Comparison of ENCODE assay signal across 18 mouse cellular contexts in genomic region chr9:51305146-51305545, GRCm38 (mm10). TPM values are rescaled to one million over a fixed set of nuclear protein-coding genes. Genes with fewer than 3 reads are reported as not detected.
DNase-seq lines count a peak whose midpoint lies in the region; ATAC-seq and TF ChIP-seq lines count a peak whose summit lies in the region.
"Had no signal": no experiment of that assay in that cellular context is flagged by ENCODE, and none has a peak within 500 bp of the region (broad histone marks: within the 10 kb centered on the region; RNA-seq: fewer than 3 reads in every experiment).

No protein-coding gene starts in this region.

- H3K9me3 ChIP-seq in forebrain, embryonic 14.5 days (replicated peaks; ENCODE audit: control insufficient read depth, low read length) = no peaks in the 10 kb centered on the region
- H3K9me3 ChIP-seq in forebrain, embryonic 11.5 days (ENCODE audit: control insufficient read depth, low read length) = no peaks in the 10 kb centered on the region
- H3K9me3 ChIP-seq in midbrain, postnatal 0 days (ENCODE audit: low read length) = no peaks in the 10 kb centered on the region
- H3K9me3 ChIP-seq in midbrain, embryonic 11.5 days (ENCODE audit: control insufficient read depth, low read length) = no peaks in the 10 kb centered on the region
- no peaks in the 10 kb centered on the region for H3K9me3 ChIP-seq in hindbrain, embryonic 12.5 days (replicated peaks)
- H3K9me3 ChIP-seq: embryonic facial prominence, embryonic 15.5 days; liver, embryonic 12.5 days; megakaryocyte, embryonic 14.5 days; neural tube, embryonic 12.5 days had no signal

- peak; percentile 66 for DNase-seq in forebrain, embryonic 14.5 days (ENCODE audit: low spot score)
- no peak for DNase-seq in forebrain, embryonic 11.5 days (ENCODE audit: low spot score)
- peak; percentile 27 for DNase-seq in midbrain, postnatal 0 days (ENCODE audit: low spot score)
- DNase-seq in midbrain, embryonic 11.5 days (ENCODE audit: low spot score, missing footprints) = no peak
- peak; percentile 30 to 66 for DNase-seq in left cerebral cortex, postnatal 10 days (ENCODE audit: extremely low spot score in 1 of 2, low spot score in 2 of 2)
- DNase-seq in liver = no peak
- DNase-seq in kidney, adult 2 months = no peak
- DNase-seq: adrenal gland, adult 8-10 months; cerebellum, adult 2 months; heart, adult 2 months; kidney, postnatal 14 days; thymus, adult 18-20 months had no signal

- peak overlapping the region; percentile 3; the same call in 1 of the 2 replicates for H3K27ac ChIP-seq in forebrain, embryonic 14.5 days (ENCODE audit: low read depth, low read length)
- no peak overlapping the region for H3K27ac ChIP-seq in forebrain, embryonic 11.5 days (ENCODE audit: low read depth, low read length)
- 0 out of 2 replicates have a peak overlapping the region, but pooled peaks have one; percentile 18 for H3K27ac ChIP-seq in midbrain, postnatal 0 days (ENCODE audit: low read depth, low read length)
- no peak overlapping the region for H3K27ac ChIP-seq in midbrain, embryonic 11.5 days (ENCODE audit: low read depth, low read length)
- no peak overlapping the region for H3K27ac ChIP-seq in kidney, adult 2 months (ENCODE audit: insufficient read depth, low read depth, low read length)
- no peak overlapping the region for H3K27ac ChIP-seq in hindbrain, embryonic 12.5 days
- H3K27ac ChIP-seq: embryonic facial prominence, embryonic 15.5 days; heart, adult 2 months; hindbrain, embryonic 14.5 days; liver, embryonic 12.5 days; neural tube, embryonic 12.5 days had no signal

- WGBS in forebrain, embryonic 14.5 days = 58% methylated on average over 3 of the region's 3 CpGs
- WGBS in forebrain, embryonic 11.5 days = 79% methylated on average over 3 of the region's 3 CpGs
- WGBS in midbrain, postnatal 0 days = 52% methylated on average over 3 of the region's 3 CpGs
- WGBS in midbrain, embryonic 11.5 days = 79% methylated on average over 3 of the region's 3 CpGs
- WGBS in kidney, adult 2 months = 77% methylated on average over 3 of the region's 3 CpGs
- 74% methylated on average over 3 of the region's 3 CpGs for WGBS in hindbrain, embryonic 12.5 days

- no peaks in the 10 kb centered on the region for H3K27me3 ChIP-seq in forebrain, embryonic 14.5 days (replicated peaks; ENCODE audit: control insufficient read depth, insufficient read depth, low read length)
- H3K27me3 ChIP-seq in forebrain, embryonic 11.5 days (ENCODE audit: control insufficient read depth, insufficient read depth, low read length) = no peaks in the 10 kb centered on the region
- H3K27me3 ChIP-seq in midbrain, postnatal 0 days (ENCODE audit: insufficient read depth, low read length) = no peaks in the 10 kb centered on the region
- H3K27me3 ChIP-seq in midbrain, embryonic 11.5 days (ENCODE audit: control insufficient read depth, insufficient read depth, low read length) = no peaks in the 10 kb centered on the region
- H3K27me3 ChIP-seq in kidney, adult 2 months (replicated peaks; ENCODE audit: control insufficient read depth, insufficient read depth, low read length) = no peaks in the 10 kb centered on the region
- no peaks in the 10 kb centered on the region for H3K27me3 ChIP-seq in hindbrain, embryonic 12.5 days
- H3K27me3 ChIP-seq: embryonic facial prominence, embryonic 15.5 days; liver, embryonic 12.5 days; megakaryocyte, embryonic 14.5 days; neural tube, embryonic 12.5 days had no signal

- 0 out of 2 replicates have a peak, but pooled peaks have one; percentile 9 for TF ChIP-seq CTCF in midbrain, postnatal 0 days (IDR thresholded peaks at IDR 0.05)
- TF ChIP-seq CTCF in kidney, adult 2 months (conservative IDR thresholded peaks at IDR 0.05; ENCODE audit: insufficient read depth, insufficient read length, low read depth, low read length) = no peak

- no peak overlapping the region for H3K4me3 ChIP-seq in forebrain, embryonic 14.5 days (ENCODE audit: low read depth, low read length)
- no peak overlapping the region for H3K4me3 ChIP-seq in forebrain, embryonic 11.5 days (ENCODE audit: low read depth, low read length)
- H3K4me3 ChIP-seq in midbrain, postnatal 0 days (ENCODE audit: low read depth, low read length) = no peak overlapping the region
- no peak overlapping the region for H3K4me3 ChIP-seq in midbrain, embryonic 11.5 days (ENCODE audit: low read depth, low read length)
- no peak overlapping the region for H3K4me3 ChIP-seq in kidney, adult 2 months (ENCODE audit: insufficient read depth, low read depth, low read length)
- no peak overlapping the region for H3K4me3 ChIP-seq in hindbrain, embryonic 12.5 days
- H3K4me3 ChIP-seq: embryonic facial prominence, embryonic 15.5 days; heart, adult 2 months; liver, embryonic 12.5 days; megakaryocyte, embryonic 14.5 days; neural tube, embryonic 12.5 days had no signal

- H3K4me2 ChIP-seq in forebrain, embryonic 14.5 days (ENCODE audit: low read length) = no peak overlapping the region
- no peak overlapping the region for H3K4me2 ChIP-seq in forebrain, embryonic 11.5 days (ENCODE audit: low read depth, low read length, severe bottlenecking)
- H3K4me2 ChIP-seq in midbrain, postnatal 0 days (ENCODE audit: low read depth, low read length, poor library complexity, severe bottlenecking) = no peak overlapping the region
- H3K4me2 ChIP-seq in midbrain, embryonic 11.5 days = no peak overlapping the region
- no peak overlapping the region for H3K4me2 ChIP-seq in hindbrain, embryonic 12.5 days (replicated peaks)
- H3K4me2 ChIP-seq: embryonic facial prominence, embryonic 15.5 days; hindbrain, embryonic 14.5 days; liver, embryonic 12.5 days; neural tube, embryonic 12.5 days had no signal

- no peaks in the 10 kb centered on the region for H3K36me3 ChIP-seq in forebrain, embryonic 14.5 days (ENCODE audit: control insufficient read depth, insufficient read depth, low read length)
- H3K36me3 ChIP-seq in forebrain, embryonic 11.5 days (ENCODE audit: control insufficient read depth, insufficient read depth, low read length) = no peaks in the 10 kb centered on the region
- H3K36me3 ChIP-seq in midbrain, postnatal 0 days (ENCODE audit: insufficient read depth, low read length) = no peaks in the 10 kb centered on the region
- H3K36me3 ChIP-seq in midbrain, embryonic 11.5 days (ENCODE audit: control insufficient read depth, insufficient read depth, low read length) = no peaks in the 10 kb centered on the region
- no peaks in the 10 kb centered on the region for H3K36me3 ChIP-seq in kidney, adult 2 months (ENCODE audit: control insufficient read depth, insufficient read depth, low read length)
- no peaks in the 10 kb centered on the region for H3K36me3 ChIP-seq in hindbrain, embryonic 12.5 days
- H3K36me3 ChIP-seq: embryonic facial prominence, embryonic 15.5 days; liver, embryonic 12.5 days; neural tube, embryonic 12.5 days had no signal

- ATAC-seq in forebrain, embryonic 14.5 days = peak; percentile 60; the same call in 1 of the 2 replicates
- ATAC-seq in forebrain, embryonic 11.5 days (replicated peaks; ENCODE audit: low FRiP score) = no peak
- no peak for ATAC-seq in midbrain, postnatal 0 days (ENCODE audit: low FRiP score)
- ATAC-seq in midbrain, embryonic 11.5 days (ENCODE audit: low FRiP score) = no peak
- no peak for ATAC-seq in hindbrain, embryonic 12.5 days (ENCODE audit: low FRiP score)
- ATAC-seq: liver, embryonic 12.5 days had no signal

- no peak overlapping the region for H3K9ac ChIP-seq in forebrain, embryonic 14.5 days (ENCODE audit: low read length)
- H3K9ac ChIP-seq in forebrain, embryonic 11.5 days (ENCODE audit: low read length) = no peak overlapping the region
- H3K9ac ChIP-seq in midbrain, postnatal 0 days (replicated peaks; ENCODE audit: low read length, poor library complexity, severe bottlenecking) = 0 out of 2 replicates have a peak overlapping the region, but pooled peaks have one; percentile 19
- H3K9ac ChIP-seq in midbrain, embryonic 11.5 days (ENCODE audit: low read length) = no peak overlapping the region
- H3K9ac ChIP-seq in hindbrain, embryonic 12.5 days = no peak overlapping the region
- H3K9ac ChIP-seq: embryonic facial prominence, embryonic 15.5 days; hindbrain, embryonic 14.5 days; liver, embryonic 12.5 days; neural tube, embryonic 12.5 days had no signal

- TF ChIP-seq POLR2A in kidney, adult 2 months (IDR thresholded peaks at IDR 0.05; ENCODE audit: low read depth, low read length) = no peak

- intact Hi-C loops in left cerebral cortex, postnatal 10 days (cut with DNase I) = no loop called here

- H3K4me1 ChIP-seq in forebrain, embryonic 14.5 days (ENCODE audit: control insufficient read depth, insufficient read depth, low read length) = no peaks in the 10 kb centered on the region
- no peaks in the 10 kb centered on the region for H3K4me1 ChIP-seq in forebrain, embryonic 11.5 days (replicated peaks; ENCODE audit: control insufficient read depth, insufficient read depth, low read length)
- H3K4me1 ChIP-seq in midbrain, postnatal 0 days (ENCODE audit: insufficient read depth, low read length) = no peaks in the 10 kb centered on the region
- H3K4me1 ChIP-seq in midbrain, embryonic 11.5 days (ENCODE audit: control insufficient read depth, insufficient read depth, low read length) = no peaks in the 10 kb centered on the region
- no peaks in the 10 kb centered on the region for H3K4me1 ChIP-seq in kidney, adult 2 months (ENCODE audit: control insufficient read depth, insufficient read depth, low read length)
- no peaks in the 10 kb centered on the region for H3K4me1 ChIP-seq in hindbrain, embryonic 12.5 days
- H3K4me1 ChIP-seq: embryonic facial prominence, embryonic 15.5 days; liver, embryonic 12.5 days; neural tube, embryonic 12.5 days had no signal

RNA-seq across cellular contexts. Expression of gene 1810046K07Rik, which starts 23.6 kb away (rescaled TPM):
- not detected in 2 replicates for polyA plus RNA-seq in forebrain, embryonic 14.5 days (2014; fragmentation: Nextera tagmentation; extraction: Ambion mirVana)
- not detected in 2 replicates for polyA plus RNA-seq in forebrain, embryonic 11.5 days (2014; fragmentation: Nextera tagmentation; extraction: Ambion mirVana)
- not detected in 2 replicates for total RNA-seq in midbrain, postnatal 0 days (2014; rRNA removed)
- not detected in 2 replicates for polyA plus RNA-seq in midbrain, postnatal 0 days (2015; fragmentation: Nextera tagmentation; extraction: Ambion mirVana)
- not detected in 2 replicates for polyA plus RNA-seq in midbrain, embryonic 11.5 days (2014; fragmentation: Nextera tagmentation; extraction: Ambion mirVana)
- total RNA-seq in left cerebral cortex, postnatal 10 days (2021) = not detected
- 0.14 and 0.39 TPM in 2 replicates for polyA plus RNA-seq in kidney, adult 2 months (2012; rRNA removed)
- polyA plus RNA-seq in hindbrain, embryonic 12.5 days (2016; fragmentation: Nextera tagmentation; extraction: Ambion mirVana) = not detected in 2 replicates
- total RNA-seq: heart, adult 2 months had no signal
- polyA plus RNA-seq: cerebellum, adult 2 months; hindbrain, embryonic 14.5 days; liver, embryonic 12.5 days; neural tube, embryonic 12.5 days had no signal

RNA-seq across cellular contexts. Expression of gene Colca2, which starts 26.8 kb away (rescaled TPM):
- 0.80 and 1.7 TPM in 2 replicates for polyA plus RNA-seq in forebrain, embryonic 14.5 days (2014; fragmentation: Nextera tagmentation; extraction: Ambion mirVana)
- polyA plus RNA-seq in forebrain, embryonic 11.5 days (2014; fragmentation: Nextera tagmentation; extraction: Ambion mirVana) = 1.0 and 2.3 TPM in 2 replicates
- total RNA-seq in midbrain, postnatal 0 days (2014; rRNA removed) = not detected in 2 replicates
- polyA plus RNA-seq in midbrain, postnatal 0 days (2015; fragmentation: Nextera tagmentation; extraction: Ambion mirVana) = 0.79 and 1.1 TPM in 2 replicates
- 1.1 and 1.6 TPM in 2 replicates for polyA plus RNA-seq in midbrain, embryonic 11.5 days (2014; fragmentation: Nextera tagmentation; extraction: Ambion mirVana)
- total RNA-seq in left cerebral cortex, postnatal 10 days (2021) = 1 to 10 TPM; 1.0 to 1.3 TPM
- polyA plus RNA-seq in kidney, adult 2 months (2012; rRNA removed) = 1.9 and 2.5 TPM in 2 replicates
- polyA plus RNA-seq in hindbrain, embryonic 12.5 days (2016; fragmentation: Nextera tagmentation; extraction: Ambion mirVana) = 2.1 and 2.4 TPM in 2 replicates

Comparison
In these comparisons a context has a peak if more than half of its experiments do, and no peak if none do; other contexts are left out.
1. DNase-seq: peak in forebrain, embryonic 14.5 days (single experiment), midbrain, postnatal 0 days (single experiment) and left cerebral cortex, postnatal 10 days (2 of 2); none in forebrain, embryonic 11.5 days (single experiment), midbrain, embryonic 11.5 days (single experiment), liver (single experiment) and kidney, adult 2 months (single experiment).
2. H3K27ac ChIP-seq: peak in forebrain, embryonic 14.5 days (single experiment) and midbrain, postnatal 0 days (single experiment); none in forebrain, embryonic 11.5 days (single experiment), midbrain, embryonic 11.5 days (single experiment), kidney, adult 2 months (single experiment) and hindbrain, embryonic 12.5 days (single experiment).